Mouse (Mus musculus) thymus, adult 2 months (tissue): ENCODE data around the gene Ccdc148. TPM values are rescaled to one million over a fixed set of nuclear protein-coding genes. Genes with fewer than 3 reads are reported as not detected.

Experiments used
- DNase-seq: peaks from one replicate; pipeline ENCODE4 v3.0.0; 2021
- H3K27ac ChIP-seq: fragments of 200-500 bp; 2 replicates; pipeline ENCODE4 v1.5.1; 2012; ENCODE audit warnings: low read length, control low read depth; ENCODE audit not compliant: control insufficient read depth, insufficient read depth
- H3K27me3 ChIP-seq: fragments of 200-500 bp; 2 replicates; pipeline ENCODE4 v1.6.1; 2012; ENCODE audit warnings: mild to moderate bottlenecking, low read length, moderate library complexity, mixed read lengths; ENCODE audit not compliant: control insufficient read depth, insufficient read depth
- H3K36me3 ChIP-seq: fragments of 200-500 bp; 2 replicates; pipeline ENCODE4 v1.6.1; 2012; ENCODE audit warnings: mild to moderate bottlenecking, low read length, moderate library complexity; ENCODE audit not compliant: control insufficient read depth, insufficient read depth
- H3K4me1 ChIP-seq: fragments of 200-500 bp; replicated peaks from 2 replicates; pipeline ENCODE4 v1.6.1; 2012; ENCODE audit warnings: low read length; ENCODE audit not compliant: control insufficient read depth, insufficient read depth
- H3K4me3 ChIP-seq: fragments of 200-500 bp; 2 replicates; pipeline ENCODE4 v1.5.1; 2012; ENCODE audit warnings: mild to moderate bottlenecking, low read length, control low read depth, moderate library complexity; ENCODE audit not compliant: control insufficient read depth, insufficient read depth
- CTCF ChIP-seq: fragments of 200-500 bp; IDR thresholded peaks from 2 replicates; pipeline ENCODE4 v1.5.1; 2012; ENCODE audit warnings: mild to moderate bottlenecking, control low read depth, low read length, moderate library complexity, borderline replicate concordance; ENCODE audit not compliant: control insufficient read depth, poor library complexity, insufficient read depth; ENCODE audit errors: extremely low read depth
- POLR2A ChIP-seq: fragments of 200-500 bp; IDR thresholded peaks from 2 replicates; pipeline ENCODE4 v1.6.1; 2012; ENCODE audit warnings: mild to moderate bottlenecking, low read length, control low read depth, moderate library complexity; ENCODE audit not compliant: control insufficient read depth, poor library complexity, insufficient read depth; ENCODE audit errors: extremely low read depth
- WGBS: fragments of 180-500 bp; shearing (Covaris S2); methylation state at CpG from one replicate; pipeline ENCODE4 v1.1.7; 2018; 5-methylcytosine and 5-hydroxymethylcytosine counted together
- polyA plus RNA-seq: library from polyadenylated mRNA; depleted of rRNA; stranded (reverse); fragments of >200 nt; gene quantifications from 2 replicates; pipeline ENCODE4 v1.2.3, GENCODE M21; 2012

Gene Ccdc148
- polyA plus RNA-seq, 1 experiment = 0.36 TPM

GRCm38 (mm10) chr2:59048775-59049451 lies 111.6 kb downstream of the Ccdc148 start:
- Histone ChIP-seq H3K4me1 (no peaks in the 10 kb centered on the region), H3K27ac (no peak overlapping the region), H3K4me3 (no peak overlapping the region), H3K36me3 (no peaks in the 10 kb centered on the region), H3K27me3 (no peaks in the 10 kb centered on the region)
- TF ChIP-seq POLR2A (no peak), CTCF (no peak)
- DNase-seq = no peak
- 86% methylated on average over 6 of the region's 6 CpGs for whole genome bisulfite sequencing

DNA sequence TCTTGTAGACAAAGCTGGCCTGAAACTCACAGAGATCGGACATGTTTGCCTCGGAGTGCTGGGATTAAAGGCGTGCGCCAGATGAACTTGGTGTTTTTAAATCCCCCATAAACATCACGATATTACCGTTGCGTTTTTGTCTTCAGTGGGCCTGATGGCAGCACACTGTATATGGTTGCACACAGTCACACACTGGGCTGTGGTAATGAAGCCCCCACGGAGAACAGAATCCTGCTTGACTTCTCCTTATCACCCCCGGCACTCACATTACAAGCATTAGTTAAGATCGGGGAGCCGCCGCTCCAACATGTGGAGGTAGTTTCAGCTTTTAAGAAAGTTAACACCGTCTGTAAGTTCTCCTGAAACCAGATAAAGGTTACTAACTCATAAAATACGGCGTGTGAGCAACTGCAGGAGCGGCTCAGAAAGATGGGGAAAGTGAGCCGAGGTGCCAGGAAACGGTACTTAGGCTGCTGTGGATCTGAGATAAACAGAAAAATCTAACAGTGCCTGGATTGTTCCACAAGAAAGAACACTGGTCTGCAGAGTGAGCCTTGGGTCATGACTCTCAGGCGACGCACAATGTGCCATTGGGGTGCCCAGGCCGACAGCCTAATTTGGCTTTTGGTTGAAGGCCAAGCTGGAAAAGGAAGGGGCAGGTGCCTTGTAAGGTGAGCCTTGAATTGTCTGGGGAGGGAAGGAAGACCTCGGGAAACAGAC lies 117.0 kb downstream of the Ccdc148 start:
- no peak overlapping the region for H3K27ac ChIP-seq
- no peak for DNase-seq
- WGBS = 60% methylated on average over 22 of the region's 22 CpGs
- H3K36me3 ChIP-seq = no peaks in the 10 kb centered on the region
- TF ChIP-seq POLR2A (no peak), CTCF (no peak)
- H3K4me3 ChIP-seq = no peak overlapping the region
- no peaks in the 10 kb centered on the region for H3K27me3 ChIP-seq
- H3K4me1 ChIP-seq = no peaks in the 10 kb centered on the region

DNA sequence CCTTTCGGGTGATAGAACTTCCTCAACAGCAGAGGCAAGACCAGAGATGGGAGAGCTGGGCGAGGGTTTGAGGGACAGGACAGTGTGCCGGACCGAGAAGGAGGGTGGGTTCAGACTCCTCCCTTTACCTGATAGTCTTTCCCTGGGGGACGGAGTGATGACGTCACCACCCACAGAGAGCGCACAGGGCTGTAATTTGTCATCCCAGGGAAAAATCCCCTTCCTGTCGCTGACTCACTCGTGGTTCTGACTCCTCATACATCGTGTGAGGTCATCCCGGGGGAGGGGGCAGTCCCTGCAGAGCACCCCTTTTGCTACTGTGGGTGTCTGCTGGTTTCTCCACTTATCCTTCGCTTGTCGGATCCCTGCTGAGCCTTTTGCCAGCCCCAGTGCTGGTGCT lies 117.9 kb downstream of the Ccdc148 start:
- H3K27ac ChIP-seq = no peak overlapping the region
- WGBS = 69% methylated on average over 13 of the region's 13 CpGs
- no peak overlapping the region for H3K4me3 ChIP-seq
- H3K27me3 ChIP-seq = no peaks in the 10 kb centered on the region
- H3K4me1 ChIP-seq = no peaks in the 10 kb centered on the region
- DNase-seq = no peak
- no peak for TF ChIP-seq POLR2A
- TF ChIP-seq CTCF = no peak
- no peaks in the 10 kb centered on the region for H3K36me3 ChIP-seq

GRCm38 (mm10) chr2:59036433-59036832 lies 124.0 kb downstream of the Ccdc148 start:
- H3K4me1 ChIP-seq = no peaks in the 10 kb centered on the region
- WGBS = 90% methylated on average over 6 of the region's 6 CpGs

GRCm38 (mm10) chr2:59035206-59035605 lies 125.3 kb downstream of the Ccdc148 start:
- DNase-seq = no peak
- WGBS = 98% methylated on average over 3 of the region's 3 CpGs
- TF ChIP-seq CTCF (no peak), POLR2A (no peak)
- no peaks in the 10 kb centered on the region for H3K4me1 ChIP-seq
- no peak overlapping the region for H3K27ac ChIP-seq
- H3K27me3 ChIP-seq = no peaks in the 10 kb centered on the region
- no peak overlapping the region for H3K4me3 ChIP-seq
- H3K36me3 ChIP-seq = no peaks in the 10 kb centered on the region

More at GRCm38 (mm10) chr2:59036433-59036832, 124.0 kb downstream of the Ccdc148 start:
- no peaks in the 10 kb centered on the region for H3K27me3 ChIP-seq
- H3K36me3 ChIP-seq = no peaks in the 10 kb centered on the region
- DNase-seq = no peak
- H3K27ac ChIP-seq = no peak overlapping the region
- no peak overlapping the region for H3K4me3 ChIP-seq
- TF ChIP-seq POLR2A = no peak
- TF ChIP-seq CTCF = no peak

GRCm38 (mm10) chr2:59034281-59034680 lies 126.2 kb downstream of the Ccdc148 start:
- H3K27me3 ChIP-seq = no peaks in the 10 kb centered on the region
- H3K4me1 ChIP-seq = no peaks in the 10 kb centered on the region
- 96% methylated on average over 6 of the region's 6 CpGs for WGBS
- no peaks in the 10 kb centered on the region for H3K36me3 ChIP-seq
- TF ChIP-seq POLR2A = no peak
- no peak for TF ChIP-seq CTCF
- no peak overlapping the region for H3K4me3 ChIP-seq
- DNase-seq = no peak
- H3K27ac ChIP-seq = no peak overlapping the region

DNA sequence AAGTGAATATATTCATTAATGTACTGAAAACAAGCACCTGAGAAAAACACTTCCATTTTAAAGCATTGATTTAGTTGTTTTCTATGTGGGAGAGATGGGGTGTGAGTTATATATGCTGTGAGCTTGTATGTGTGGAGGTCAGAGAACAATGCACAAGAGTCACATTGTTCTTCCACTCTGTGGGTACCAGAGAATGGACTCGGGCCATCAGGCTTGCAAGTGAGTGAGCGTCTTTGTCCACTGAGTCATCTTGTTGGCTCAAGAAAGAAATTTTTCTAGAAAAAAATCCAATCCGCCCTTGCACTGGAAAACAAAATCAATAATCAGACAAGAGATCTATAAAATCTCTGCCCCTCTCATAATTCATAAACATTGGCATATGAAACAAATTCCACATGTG lies 135.9 kb downstream of the Ccdc148 start:
- Histone ChIP-seq H3K27ac (no peak overlapping the region), H3K36me3 (no peaks in the 10 kb centered on the region), H3K27me3 (no peaks in the 10 kb centered on the region), H3K4me3 (no peak overlapping the region), H3K4me1 (no peaks in the 10 kb centered on the region)
- 94% methylated on average over 3 of the region's 3 CpGs for WGBS
- DNase-seq = no peak
- TF ChIP-seq CTCF = no peak
- TF ChIP-seq POLR2A = no peak
